Mouse (Mus musculus): ENCODE data around the gene Scgb2b27. TPM values are rescaled to one million over a fixed set of nuclear protein-coding genes. Genes with fewer than 3 reads are reported as not detected.
"Not testable (repeated sequence)": the region's sequence is repeated elsewhere in the genome, so short reads cannot be mapped to it uniquely, and the experiment has no call there.

The Scgb2b27 gene
- polyA plus RNA-seq (2012; rRNA removed) (not detected in 2 replicates), polyA plus RNA-seq (2014; fragmentation: Nextera tagmentation; extraction: Ambion mirVana) (not detected in 2 replicates)

- peaks cover 4% of the 10 kb centered on the region for H3K9me3 ChIP-seq (ENCODE audit: control insufficient read depth, low read length)
- H3K27ac ChIP-seq (replicated peaks; ENCODE audit: low read depth, low read length): no peak within 1 kb of the TSS
- no peak within 1 kb of the TSS for H3K9ac ChIP-seq (ENCODE audit: low read depth, low read length, severe bottlenecking)
- ATAC-seq (ENCODE audit: low FRiP score, low read depth) (no peak), DNase-seq (ENCODE audit: low spot score) (no peak)
- H3K36me3 ChIP-seq (ENCODE audit: control insufficient read depth, insufficient read depth, low read length): no peaks in the 10 kb centered on the region
- no peak within 1 kb of the TSS for H3K4me3 ChIP-seq (replicated peaks; ENCODE audit: low read length)
- no peaks in the 10 kb centered on the region for H3K27me3 ChIP-seq (ENCODE audit: control insufficient read depth, insufficient read depth, low read length)
- 67% methylated on average over 4 of the region's 4 CpGs for WGBS
- no peaks in the 10 kb centered on the region for H3K4me1 ChIP-seq (ENCODE audit: control insufficient read depth, insufficient read depth, low read length)
- TF ChIP-seq POLR2A (IDR thresholded peaks at IDR 0.05; ENCODE audit: borderline replicate concordance, extremely low read depth, insufficient read depth, insufficient read length): no peak
- H3K4me2 ChIP-seq (replicated peaks; ENCODE audit: low read depth, low read length, severe bottlenecking): no peak within 1 kb of the TSS
Measured at GRCm38 (mm10) chr7:34013842-34014241, at the start of gene Scgb2b27. Scgb2b27 (minus strand) TSS chr7:34013942.

DNA sequence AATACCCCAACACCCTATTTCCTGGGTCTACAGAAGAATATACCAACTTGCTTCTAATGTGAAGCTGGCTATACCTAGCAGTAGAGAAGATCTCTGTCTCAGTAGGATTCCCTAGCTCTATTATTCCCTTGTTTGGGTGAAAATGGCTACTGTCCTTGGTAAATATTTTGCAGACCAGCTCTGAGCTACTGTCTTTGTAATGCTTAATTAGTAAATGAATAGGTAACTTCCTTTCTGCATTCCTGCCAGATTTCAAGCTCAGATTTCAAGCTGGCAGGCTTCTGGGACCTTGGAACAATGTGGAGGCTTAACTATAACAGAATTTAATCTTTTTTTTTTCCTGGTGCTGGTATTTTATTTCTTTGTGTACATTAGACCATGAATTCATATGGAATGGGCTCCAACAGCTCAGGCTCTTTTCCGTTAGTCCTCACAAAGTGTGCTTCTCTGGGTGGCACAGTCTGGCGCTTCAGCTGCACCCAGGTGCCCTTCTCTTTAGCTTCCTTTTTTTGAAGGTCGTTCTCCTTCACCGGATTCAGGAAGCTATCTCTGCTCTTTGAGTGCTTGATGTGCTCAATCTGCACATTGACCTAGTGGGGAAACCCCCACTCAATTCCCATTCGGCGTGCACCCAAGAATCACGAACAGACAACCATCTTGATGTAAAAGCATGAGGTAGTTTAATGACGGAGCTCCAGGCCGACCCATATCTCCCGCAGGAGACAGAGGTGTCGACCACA is 22.5 kb upstream of the Scgb2b27 start:
- DNase-seq (ENCODE audit: low spot score); H3K9me3 ChIP-seq (ENCODE audit: control insufficient read depth, low read length); H3K4me1 ChIP-seq (ENCODE audit: control insufficient read depth, insufficient read depth, low read length); H3K27me3 ChIP-seq (ENCODE audit: control insufficient read depth, insufficient read depth, low read length); H3K4me3 ChIP-seq (replicated peaks; ENCODE audit: low read length); H3K27ac ChIP-seq (replicated peaks; ENCODE audit: low read depth, low read length); ATAC-seq (ENCODE audit: low FRiP score, low read depth); H3K9ac ChIP-seq (ENCODE audit: low read depth, low read length, severe bottlenecking); H3K36me3 ChIP-seq (ENCODE audit: control insufficient read depth, insufficient read depth, low read length); H3K4me2 ChIP-seq (replicated peaks; ENCODE audit: low read depth, low read length, severe bottlenecking): not testable (repeated sequence)
- 89% methylated on average over 11 of the region's 11 CpGs for WGBS

GRCm38 (mm10) chr7:34034579-34034978 is 20.8 kb upstream of the Scgb2b27 start:
- not testable (repeated sequence) for ATAC-seq (ENCODE audit: low FRiP score, low read depth); H3K27ac ChIP-seq (replicated peaks; ENCODE audit: low read depth, low read length); H3K9me3 ChIP-seq (ENCODE audit: control insufficient read depth, low read length); H3K4me1 ChIP-seq (ENCODE audit: control insufficient read depth, insufficient read depth, low read length); H3K9ac ChIP-seq (ENCODE audit: low read depth, low read length, severe bottlenecking); DNase-seq (ENCODE audit: low spot score); H3K27me3 ChIP-seq (ENCODE audit: control insufficient read depth, insufficient read depth, low read length); H3K4me3 ChIP-seq (replicated peaks; ENCODE audit: low read length); H3K4me2 ChIP-seq (replicated peaks; ENCODE audit: low read depth, low read length, severe bottlenecking); H3K36me3 ChIP-seq (ENCODE audit: control insufficient read depth, insufficient read depth, low read length)
- WGBS: 62% methylated on average over 2 of the region's 4 CpGs

DNA sequence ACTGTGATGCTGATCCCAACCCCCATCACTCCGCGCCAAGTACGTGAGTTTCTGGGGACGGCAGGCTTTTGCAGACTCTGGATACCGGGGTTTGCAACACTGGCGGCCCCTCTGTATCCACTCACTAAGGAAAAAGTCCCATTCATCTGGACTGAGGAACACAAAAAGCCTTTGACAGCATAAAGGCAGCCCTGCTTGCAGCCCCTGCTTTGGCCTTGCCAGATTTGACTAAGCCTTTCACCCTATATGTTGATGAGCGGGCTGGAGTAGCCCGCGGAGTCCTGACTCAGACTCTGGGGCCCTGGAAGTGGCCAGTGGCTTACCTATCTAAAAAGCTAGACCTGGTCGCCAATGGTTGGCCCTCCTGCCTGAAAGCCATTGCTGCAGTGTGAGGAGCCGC is 16.3 kb upstream of the Scgb2b27 start:
- no peak for TF ChIP-seq POLR2A (IDR thresholded peaks at IDR 0.05; ENCODE audit: borderline replicate concordance, extremely low read depth, insufficient read depth, insufficient read length)
- DNase-seq (ENCODE audit: low spot score) (no peak), ATAC-seq (ENCODE audit: low FRiP score, low read depth) (no peak)
- H3K9me3 ChIP-seq (ENCODE audit: control insufficient read depth, low read length): peaks cover 5% of the 10 kb centered on the region; the same call in 1 of the 2 replicates
- no peak overlapping the region for H3K27ac ChIP-seq (replicated peaks; ENCODE audit: low read depth, low read length)
- 92% methylated on average over 11 of the region's 11 CpGs for WGBS
- no peaks in the 10 kb centered on the region for H3K4me1 ChIP-seq (ENCODE audit: control insufficient read depth, insufficient read depth, low read length)
- H3K9ac ChIP-seq (ENCODE audit: low read depth, low read length, severe bottlenecking): no peak overlapping the region
- H3K27me3 ChIP-seq (ENCODE audit: control insufficient read depth, insufficient read depth, low read length): no peaks in the 10 kb centered on the region
- H3K36me3 ChIP-seq (ENCODE audit: control insufficient read depth, insufficient read depth, low read length): no peaks in the 10 kb centered on the region
- no peak overlapping the region for H3K4me3 ChIP-seq (replicated peaks; ENCODE audit: low read length)
- no peak overlapping the region for H3K4me2 ChIP-seq (replicated peaks; ENCODE audit: low read depth, low read length, severe bottlenecking)

DNA sequence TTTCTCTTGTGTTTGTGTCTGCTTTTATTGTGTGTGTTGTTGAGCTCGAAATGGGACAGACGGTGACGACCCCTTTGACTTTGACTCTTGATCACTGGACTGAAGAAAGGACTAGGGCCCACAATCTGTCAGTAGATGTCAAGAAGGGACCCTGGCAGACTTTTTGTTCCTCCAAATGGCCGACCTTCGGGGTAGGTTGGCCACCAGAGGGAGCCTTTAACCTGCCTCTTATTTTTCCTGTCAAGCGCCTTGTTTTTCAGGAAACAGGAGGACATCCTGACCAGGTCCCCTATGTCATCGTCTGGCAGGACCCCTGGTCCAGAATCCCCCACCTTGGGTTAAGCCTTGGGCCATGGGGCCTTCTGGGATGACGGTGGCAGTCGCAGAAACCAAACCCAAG is 13.5 kb upstream of the Scgb2b27 start:
- H3K4me2 ChIP-seq (replicated peaks; ENCODE audit: low read depth, low read length, severe bottlenecking); H3K9me3 ChIP-seq (ENCODE audit: control insufficient read depth, low read length); H3K36me3 ChIP-seq (ENCODE audit: control insufficient read depth, insufficient read depth, low read length); DNase-seq (ENCODE audit: low spot score); H3K27me3 ChIP-seq (ENCODE audit: control insufficient read depth, insufficient read depth, low read length); H3K9ac ChIP-seq (ENCODE audit: low read depth, low read length, severe bottlenecking); H3K27ac ChIP-seq (replicated peaks; ENCODE audit: low read depth, low read length); H3K4me1 ChIP-seq (ENCODE audit: control insufficient read depth, insufficient read depth, low read length); H3K4me3 ChIP-seq (replicated peaks; ENCODE audit: low read length); ATAC-seq (ENCODE audit: low FRiP score, low read depth): not testable (repeated sequence)
- WGBS: 85% methylated on average over 9 of the region's 9 CpGs

GRCm38 (mm10) chr7:34025641-34026040 is 11.9 kb upstream of the Scgb2b27 start:
- no peaks in the 10 kb centered on the region for H3K4me1 ChIP-seq (ENCODE audit: control insufficient read depth, insufficient read depth, low read length)
- H3K9me3 ChIP-seq (ENCODE audit: control insufficient read depth, low read length): peaks cover 5% of the 10 kb centered on the region; the same call in 1 of the 2 replicates
- ATAC-seq (ENCODE audit: low FRiP score, low read depth) (no peak), DNase-seq (ENCODE audit: low spot score) (no peak)
- H3K27me3 ChIP-seq (ENCODE audit: control insufficient read depth, insufficient read depth, low read length): no peaks in the 10 kb centered on the region
- no peak overlapping the region for H3K9ac ChIP-seq (ENCODE audit: low read depth, low read length, severe bottlenecking)
- no peaks in the 10 kb centered on the region for H3K36me3 ChIP-seq (ENCODE audit: control insufficient read depth, insufficient read depth, low read length)
- H3K27ac ChIP-seq (replicated peaks; ENCODE audit: low read depth, low read length): no peak overlapping the region
- 86% methylated on average over 4 of the region's 4 CpGs for WGBS
- H3K4me3 ChIP-seq (replicated peaks; ENCODE audit: low read length): no peak overlapping the region
- no peak for TF ChIP-seq POLR2A (IDR thresholded peaks at IDR 0.05; ENCODE audit: borderline replicate concordance, extremely low read depth, insufficient read depth, insufficient read length)
- H3K4me2 ChIP-seq (replicated peaks; ENCODE audit: low read depth, low read length, severe bottlenecking): no peak overlapping the region

DNA sequence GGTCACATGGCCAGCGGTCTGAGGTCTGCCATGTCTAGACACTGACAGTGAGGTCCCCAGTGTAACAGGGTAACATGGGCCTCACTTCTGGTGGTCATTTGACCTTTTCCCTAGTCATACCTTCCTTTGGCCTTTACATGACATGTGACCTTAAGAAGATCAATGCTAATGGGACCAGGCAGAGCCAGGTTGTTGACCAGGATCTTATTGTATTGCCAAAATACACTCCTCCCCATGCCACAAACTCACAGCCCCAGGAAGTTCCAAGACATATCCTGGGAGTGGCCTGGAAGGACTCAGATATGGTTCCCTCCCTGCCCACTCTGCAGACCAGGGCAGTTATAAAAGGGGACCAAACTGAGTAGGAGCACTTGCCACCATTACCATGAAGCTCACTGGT is 7.4 kb upstream of the Scgb2b27 start, which contains the start of gene Scgb1b27:
Scgb1b27 (plus strand) TSS at position 301 of the 400 bp plus-strand sequence.
- H3K36me3 ChIP-seq (ENCODE audit: control insufficient read depth, insufficient read depth, low read length); H3K27me3 ChIP-seq (ENCODE audit: control insufficient read depth, insufficient read depth, low read length); H3K9ac ChIP-seq (ENCODE audit: low read depth, low read length, severe bottlenecking); H3K27ac ChIP-seq (replicated peaks; ENCODE audit: low read depth, low read length); H3K4me2 ChIP-seq (replicated peaks; ENCODE audit: low read depth, low read length, severe bottlenecking); H3K4me3 ChIP-seq (replicated peaks; ENCODE audit: low read length); H3K4me1 ChIP-seq (ENCODE audit: control insufficient read depth, insufficient read depth, low read length); DNase-seq (ENCODE audit: low spot score); ATAC-seq (ENCODE audit: low FRiP score, low read depth); H3K9me3 ChIP-seq (ENCODE audit: control insufficient read depth, low read length): not testable (repeated sequence)
- WGBS: 93% methylated on average over 1 of the region's 1 CpGs

GRCm38 (mm10) chr7:33982281-33982680 is 31.5 kb downstream of the Scgb2b27 start:
- not testable (repeated sequence) for H3K4me3 ChIP-seq (replicated peaks; ENCODE audit: low read length); DNase-seq (ENCODE audit: low spot score); H3K36me3 ChIP-seq (ENCODE audit: control insufficient read depth, insufficient read depth, low read length); ATAC-seq (ENCODE audit: low FRiP score, low read depth); H3K4me1 ChIP-seq (ENCODE audit: control insufficient read depth, insufficient read depth, low read length); H3K4me2 ChIP-seq (replicated peaks; ENCODE audit: low read depth, low read length, severe bottlenecking); H3K9me3 ChIP-seq (ENCODE audit: control insufficient read depth, low read length); H3K27ac ChIP-seq (replicated peaks; ENCODE audit: low read depth, low read length); H3K9ac ChIP-seq (ENCODE audit: low read depth, low read length, severe bottlenecking); H3K27me3 ChIP-seq (ENCODE audit: control insufficient read depth, insufficient read depth, low read length)
- 33% methylated on average over 8 of the region's 9 CpGs for WGBS

Data from limb, embryonic 14.5 days (tissue).